Mouse (Mus musculus) cerebellum, postnatal 36 days (tissue): ENCODE data around the gene H2-T23.
"Not testable (repeated sequence)": the region's sequence is repeated elsewhere in the genome, so short reads cannot be mapped to it uniquely, and the experiment has no call there.

ENCODE experiments used
- DNase-seq, 2 experiments: peaks; one replicate each; pipeline ENCODE4 v3.0.0; 2021 to 2022; ENCODE audit warnings: mixed read lengths in 2 of 2

H2-T23 gene

DNA sequence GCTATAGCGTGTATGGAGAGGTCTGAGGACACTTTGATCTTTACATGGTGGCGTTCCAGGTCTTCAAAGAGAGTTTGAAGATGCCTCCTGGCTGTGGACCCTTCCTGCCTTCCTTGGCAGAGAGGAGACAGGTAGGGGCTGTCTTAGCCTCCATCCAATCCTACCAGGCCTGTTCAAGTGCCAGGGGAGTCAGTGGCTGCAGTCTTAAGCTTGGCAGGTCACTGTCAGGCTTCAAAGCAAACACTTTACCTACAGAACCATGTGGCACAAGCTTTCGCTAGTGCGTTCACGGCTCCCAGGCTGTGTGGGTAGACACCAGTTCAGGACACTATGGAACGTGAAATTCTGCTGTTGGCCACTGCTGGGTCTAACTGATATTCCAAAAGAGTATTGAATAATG is 9.7 kb downstream of the H2-T23 start:
- no peak for DNase-seq

DNA sequence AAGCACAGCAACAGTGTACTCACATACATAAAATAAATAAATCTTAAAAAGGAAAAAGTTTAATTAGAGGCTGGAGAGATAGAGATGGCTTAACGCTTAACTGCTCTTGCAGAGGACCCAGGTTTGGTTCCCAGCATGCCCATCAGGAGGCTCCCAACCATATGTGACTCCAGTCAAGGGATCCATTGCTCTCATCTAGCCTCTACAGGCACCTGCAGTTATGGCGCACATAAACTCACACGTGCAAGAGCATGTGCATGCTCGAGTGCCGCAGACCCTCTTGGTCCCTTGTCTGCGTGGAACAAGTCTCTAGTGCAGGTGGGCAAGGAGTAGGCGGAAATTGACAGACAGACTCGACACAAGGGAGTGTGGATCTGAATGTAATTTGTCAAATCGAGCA is 10.6 kb downstream of the H2-T23 start:
- no peak for DNase-seq

DNA sequence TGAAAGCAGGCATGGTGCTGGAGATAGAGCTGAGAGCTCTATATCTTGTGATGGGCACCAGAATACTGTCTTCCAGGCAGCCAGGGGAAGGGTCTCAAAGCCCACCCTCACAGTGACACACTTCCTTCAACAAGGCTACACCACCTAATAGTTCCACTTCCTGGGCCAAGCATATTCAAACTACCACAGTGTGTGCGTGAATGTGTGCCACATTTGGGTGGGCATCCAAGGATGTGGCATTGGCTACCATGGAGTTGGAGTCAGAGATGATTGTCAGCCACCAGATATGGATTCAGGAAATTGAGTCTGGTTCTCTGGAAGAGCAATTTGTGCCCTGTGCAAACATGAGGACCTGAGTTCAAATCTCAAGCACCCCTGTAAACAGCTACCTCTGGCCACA is 11.3 kb downstream of the H2-T23 start:
- no peak for DNase-seq

DNA sequence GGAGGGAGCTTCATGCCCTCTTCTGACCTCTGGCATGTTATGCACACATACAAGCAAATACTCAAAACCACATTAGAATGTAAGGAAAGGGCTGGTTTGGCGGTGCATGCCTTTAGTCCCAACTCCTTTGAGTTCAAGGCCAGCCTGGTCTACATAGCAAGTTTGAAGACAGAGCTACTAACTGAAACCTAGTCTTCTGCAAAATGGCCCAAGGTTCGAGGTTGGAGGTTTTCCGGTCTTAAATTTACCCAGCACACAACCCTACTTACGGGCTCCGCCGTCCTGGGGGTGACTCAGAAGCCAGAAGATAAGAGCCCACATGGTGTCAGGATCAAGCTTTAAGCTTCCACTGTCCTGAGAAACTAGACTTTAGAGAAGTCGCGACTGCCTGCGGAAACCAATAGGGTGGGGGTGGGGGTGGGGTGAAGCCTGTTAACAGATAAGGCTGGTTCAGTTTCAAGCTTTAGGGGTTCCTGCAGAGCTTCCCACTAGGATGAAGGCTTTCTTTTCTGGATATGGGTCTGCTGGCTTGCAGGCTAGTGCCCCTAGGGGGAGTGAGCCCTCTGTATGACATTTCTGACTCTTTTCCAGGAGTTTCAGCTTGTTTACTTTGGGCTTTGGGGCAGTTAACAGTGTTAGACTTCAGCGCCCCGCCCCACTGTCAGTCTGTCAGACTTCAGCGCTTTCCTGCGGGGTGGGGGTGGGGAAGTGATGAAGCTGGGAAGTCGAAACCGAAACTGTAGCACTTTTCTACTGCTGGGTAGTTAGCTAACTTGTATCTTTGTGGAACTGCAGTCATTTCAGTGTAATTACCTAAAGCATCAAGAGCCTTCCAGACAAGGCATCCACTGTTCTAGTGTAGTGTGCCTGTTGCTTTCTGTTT is 12.2 kb downstream of the H2-T23 start, which contains the start of gene H2-T24:
Gene H2-T24 (minus strand): TSS at position 370 of the 883 bp plus-strand sequence.
- DNase-seq, result no peak

DNA sequence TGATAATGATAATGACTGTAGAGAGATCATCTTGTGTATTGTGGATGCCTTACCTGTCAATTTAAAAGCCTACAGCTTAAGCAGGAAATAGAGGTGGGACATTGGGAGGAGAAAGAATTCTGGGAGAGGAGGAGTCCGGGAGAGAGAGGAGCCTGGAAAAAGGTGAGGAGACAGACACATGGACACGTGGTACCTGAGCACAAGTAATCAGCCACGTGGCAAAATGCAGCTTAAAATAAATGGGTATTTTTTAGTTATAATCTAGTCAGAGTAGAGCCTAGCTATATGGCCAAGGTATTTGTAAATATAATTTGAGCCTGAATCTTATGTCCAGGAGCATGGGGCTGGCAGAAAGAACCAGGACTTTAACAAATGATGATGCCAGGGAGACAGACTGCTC is 13.1 kb downstream of the H2-T23 start:
- no peak for DNase-seq

DNA sequence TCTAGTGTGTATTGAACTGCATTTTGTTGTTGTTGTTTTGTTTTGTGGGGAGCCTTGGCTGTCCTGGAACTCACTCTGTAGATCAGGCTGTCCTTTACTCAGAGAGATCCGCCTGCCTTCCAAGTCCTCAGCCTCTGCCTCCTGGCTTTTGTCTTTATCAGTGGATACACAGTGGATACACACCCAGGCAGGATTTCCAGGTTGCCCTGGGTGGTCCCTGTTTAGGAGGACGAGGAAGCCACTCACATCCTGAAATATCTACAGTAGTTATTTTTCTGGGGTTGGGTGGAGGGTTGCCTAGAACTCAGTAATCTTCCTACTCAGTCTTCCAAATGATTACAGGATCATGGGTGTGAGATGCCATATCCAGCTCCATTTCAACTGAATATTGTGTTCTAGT is 13.7 kb downstream of the H2-T23 start:
- no peak for DNase-seq

DNA sequence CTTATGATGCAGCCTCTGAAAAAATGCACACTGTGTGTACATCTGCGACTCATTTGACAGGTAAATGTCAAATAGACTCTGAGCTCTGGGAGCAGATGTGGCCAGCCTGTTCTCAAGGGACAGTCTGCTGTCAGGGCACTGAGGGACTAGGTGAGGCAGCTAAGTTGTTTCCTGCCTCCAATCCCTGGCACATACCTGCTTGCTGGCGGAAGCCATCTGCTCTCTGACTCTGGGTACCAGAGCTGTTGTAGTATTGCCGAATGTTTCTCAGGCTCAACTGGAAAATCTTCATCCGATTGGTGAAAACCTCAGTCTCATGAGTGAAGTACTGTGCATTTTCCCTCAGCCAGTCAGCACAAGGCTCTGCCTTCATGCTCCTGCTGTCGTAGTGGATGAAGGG is 15.6 kb downstream of the H2-T23 start:
- peak in 1 of 2 experiments; percentile 29 for DNase-seq

DNA sequence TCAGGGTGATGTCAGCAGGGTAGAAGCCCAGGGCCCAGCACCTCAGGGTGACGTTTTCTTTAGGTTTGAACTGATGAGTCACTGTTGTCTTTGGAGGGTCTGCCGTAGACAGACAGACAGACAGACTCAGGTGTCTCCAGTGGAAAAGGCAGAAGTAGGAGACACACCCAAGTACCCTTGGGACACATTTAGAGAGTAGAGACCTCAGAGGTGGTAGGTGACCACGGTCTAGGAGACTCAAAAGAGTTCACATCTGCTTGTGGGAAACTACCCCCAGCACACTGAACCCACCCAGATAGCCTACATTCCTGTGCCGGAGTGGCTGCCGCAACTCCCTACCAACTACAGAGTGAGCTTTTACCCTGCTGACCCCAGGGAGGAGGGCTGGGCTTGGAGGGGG is 17.7 kb downstream of the H2-T23 start:
- no peak for DNase-seq

DNA sequence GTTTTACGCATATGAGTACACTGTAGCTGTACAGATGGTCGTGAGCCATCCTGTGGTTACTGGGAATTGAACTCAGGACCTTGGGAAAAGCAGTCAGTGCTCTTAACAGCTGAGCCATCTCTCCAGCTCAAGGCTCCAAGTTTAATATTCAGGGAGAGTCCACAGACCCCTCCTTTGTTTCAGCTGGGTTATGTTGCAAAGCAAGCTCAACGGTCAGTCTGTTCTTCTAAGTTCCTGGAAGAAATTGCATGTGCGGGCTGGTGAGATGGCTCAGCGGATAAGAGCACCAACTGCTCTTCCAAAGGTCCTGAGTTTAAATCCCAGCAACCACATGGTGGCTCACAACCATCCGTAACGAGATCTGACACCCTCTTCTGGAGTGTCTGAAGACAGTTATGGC is 28.2 kb downstream of the H2-T23 start:
- DNase-seq, result not testable (repeated sequence)

DNA sequence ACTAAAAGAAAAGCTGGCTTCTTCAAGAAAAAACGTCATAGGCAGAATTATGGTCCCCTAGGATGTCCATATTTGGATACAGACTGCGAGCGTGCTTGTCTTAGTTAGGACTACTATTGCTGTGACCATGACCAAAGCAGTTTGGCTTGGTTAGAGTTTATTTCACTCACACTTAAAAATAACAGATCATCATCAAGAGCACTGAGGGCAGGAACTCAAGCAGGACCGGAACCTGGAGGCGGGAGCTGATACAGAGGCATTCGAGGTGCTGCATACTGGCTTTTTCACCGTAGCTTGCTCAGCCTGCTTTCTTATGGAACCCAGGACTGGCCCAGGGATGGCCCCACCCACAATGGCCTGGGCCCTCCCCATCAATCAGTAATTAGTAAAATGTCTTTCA is 29.3 kb downstream of the H2-T23 start:
- no peak for DNase-seq

DNA sequence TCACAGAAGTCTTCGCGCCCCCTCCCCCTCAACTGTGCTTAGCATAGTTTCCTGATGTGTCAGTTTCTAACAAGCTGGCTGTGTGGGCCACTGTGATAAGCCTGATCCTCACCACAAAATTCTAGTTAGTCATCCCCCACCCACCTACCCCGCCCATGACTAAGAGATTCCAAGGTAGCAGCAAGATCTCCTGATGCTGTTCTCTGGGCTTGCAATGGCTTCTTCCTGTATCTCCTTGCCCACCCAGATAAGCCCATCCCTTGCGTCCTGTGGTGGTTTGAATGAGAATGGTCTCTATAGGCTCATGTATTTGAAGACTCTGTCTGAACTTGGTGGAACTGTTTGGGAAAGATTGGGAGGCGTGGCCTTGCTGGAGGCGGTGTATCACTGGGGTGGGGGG is 30.7 kb downstream of the H2-T23 start:
- DNase-seq, result no peak

DNA sequence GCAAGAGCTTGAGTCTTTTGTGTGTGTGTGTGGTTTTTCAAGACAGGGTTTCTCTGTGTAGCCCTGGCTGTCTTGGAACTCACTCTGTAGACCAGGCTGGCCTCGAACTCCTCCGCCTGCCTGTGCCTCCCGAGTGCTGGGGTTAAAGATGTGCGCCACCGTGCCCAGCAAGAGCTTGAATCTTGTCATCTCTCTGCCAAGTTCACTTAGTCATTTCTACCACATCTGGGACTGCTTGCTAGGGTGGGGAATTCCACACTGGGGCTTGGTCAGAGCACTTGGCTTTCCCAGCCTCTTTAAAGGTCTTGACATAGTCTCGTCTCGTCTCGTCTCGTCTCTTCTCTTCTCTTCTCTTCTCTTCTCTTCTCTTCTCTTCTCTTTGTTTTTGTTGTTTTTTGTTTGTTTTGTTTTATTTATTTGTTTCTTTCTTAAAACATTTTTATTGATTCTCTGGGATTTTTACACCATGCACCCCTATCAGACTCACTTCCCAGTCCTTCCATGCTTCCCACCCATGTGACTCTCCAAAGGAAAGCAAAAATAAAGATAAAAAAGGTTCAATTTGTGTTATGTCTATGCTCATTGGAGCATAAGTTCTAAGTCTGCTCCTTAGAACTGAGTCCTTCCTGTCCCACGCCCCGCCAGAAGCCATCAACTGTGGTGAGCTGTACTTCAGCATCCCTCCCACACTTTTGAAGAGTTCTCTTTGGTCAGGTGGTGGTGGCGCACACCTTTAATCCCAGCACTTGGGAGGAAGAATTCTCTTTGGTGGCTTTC is 31.3 kb downstream of the H2-T23 start:
- no peak for DNase-seq

DNA sequence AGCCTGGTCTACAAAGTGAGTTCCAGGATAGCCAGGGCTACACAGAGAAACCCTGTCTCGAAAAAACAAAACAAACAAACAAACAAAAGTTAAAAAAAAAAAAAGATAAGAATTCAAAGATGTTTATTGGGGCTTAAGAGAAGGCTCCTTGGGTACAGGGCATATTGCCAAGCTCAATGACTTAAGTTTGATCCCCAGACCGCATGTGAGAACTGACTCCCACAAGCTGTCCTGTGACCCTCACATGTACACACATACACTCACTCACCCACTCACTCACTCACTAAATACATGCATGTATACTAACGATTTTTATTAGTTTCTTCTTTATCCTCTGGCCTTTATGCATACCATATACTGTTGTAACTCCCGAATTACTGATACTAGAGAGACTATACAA is 32.3 kb downstream of the H2-T23 start:
- no peak for DNase-seq

DNA sequence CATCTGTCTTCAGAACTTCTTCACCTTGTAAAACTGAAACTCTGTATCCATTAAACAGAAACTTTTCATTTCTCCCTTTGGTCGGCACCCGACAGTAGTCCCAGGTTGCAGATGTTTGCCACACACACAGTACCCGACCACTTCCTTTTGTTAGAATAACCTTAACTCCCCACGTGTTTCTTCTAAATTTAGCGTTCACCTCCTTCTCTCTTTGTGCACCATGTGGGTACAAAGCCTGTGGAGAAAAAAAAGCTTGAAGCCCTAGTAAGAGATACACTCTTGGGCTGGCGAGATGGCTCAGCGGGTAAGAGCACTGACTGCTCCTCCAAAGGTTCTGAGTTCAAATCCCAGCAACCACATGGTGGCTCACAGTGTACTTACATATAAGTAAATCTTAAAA is 33.3 kb downstream of the H2-T23 start:
- no peak for DNase-seq

DNA sequence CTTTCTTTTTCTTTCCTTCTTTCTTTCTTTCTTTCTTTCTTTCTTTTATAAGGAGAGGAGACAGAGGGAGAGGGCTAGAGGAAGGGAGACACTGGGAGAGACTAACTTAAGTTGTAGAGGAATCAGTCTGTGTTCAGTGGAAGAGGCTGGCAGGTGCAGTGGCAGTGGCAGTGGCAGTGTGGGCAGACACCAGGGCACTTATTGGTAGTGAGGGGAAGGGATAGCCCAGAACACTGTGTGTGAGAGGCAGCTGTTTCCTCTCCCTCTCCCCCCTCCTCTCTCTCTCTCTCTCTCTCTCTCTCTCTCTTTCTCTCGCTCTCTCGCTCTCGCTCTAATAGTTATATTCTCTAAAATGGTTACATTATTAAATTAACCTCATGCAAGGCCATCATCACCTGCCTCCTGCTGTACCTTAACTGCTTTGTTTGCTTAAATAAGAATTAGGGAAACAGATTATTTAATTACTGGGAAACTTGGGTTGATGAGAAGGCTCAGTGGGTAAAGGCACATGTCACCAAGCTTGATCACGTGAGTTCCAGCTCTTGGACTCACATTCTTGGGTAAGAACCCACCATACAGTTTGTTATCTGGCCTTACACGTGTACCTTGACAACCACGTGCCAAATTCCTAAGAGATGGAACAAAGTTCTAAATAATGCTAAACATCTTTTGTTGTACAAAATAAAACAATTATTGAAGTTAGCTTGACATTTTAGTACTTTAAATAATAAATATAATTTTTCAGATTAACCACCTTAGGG is 33.9 kb downstream of the H2-T23 start:
- DNase-seq, result no peak

DNA sequence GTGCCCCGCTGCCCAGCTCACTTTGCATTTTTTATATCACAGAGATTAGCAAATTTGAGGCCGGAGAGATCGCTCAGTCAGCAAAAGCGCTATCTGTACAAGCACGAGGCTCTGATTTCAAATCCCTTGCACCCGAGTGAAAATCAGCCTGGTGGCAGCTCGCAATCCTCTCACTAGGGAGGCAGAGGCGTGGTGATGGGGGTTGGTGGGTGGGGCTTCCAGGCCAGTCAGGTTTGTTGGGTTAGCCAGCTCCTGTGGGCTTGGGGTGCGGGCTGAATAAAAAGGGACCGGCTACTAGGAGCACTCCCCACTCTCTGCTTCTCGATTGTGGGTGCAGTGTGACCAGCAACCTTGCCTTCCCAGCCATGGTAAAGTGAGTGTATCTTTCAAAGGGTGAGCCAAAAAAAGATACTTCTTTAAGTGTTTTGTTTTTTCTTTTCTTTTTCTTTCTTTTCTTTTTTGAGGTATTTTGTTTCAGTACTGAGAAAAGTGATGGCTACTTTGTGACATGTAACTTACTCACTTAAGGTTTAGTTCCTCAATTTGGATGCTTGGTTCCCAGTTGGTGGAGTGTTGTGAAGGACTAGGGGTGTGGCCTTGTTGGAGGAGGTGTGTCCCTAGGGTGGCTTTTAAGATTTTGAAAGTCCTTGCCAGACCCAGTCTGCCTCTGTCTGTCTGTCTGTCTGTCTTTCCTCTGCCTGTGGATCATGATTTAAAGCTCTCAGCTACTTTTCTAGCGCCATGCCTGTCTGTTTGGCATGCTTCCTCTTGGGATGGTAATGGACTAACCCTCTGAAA is 34.7 kb downstream of the H2-T23 start:
- no peak for DNase-seq

DNA sequence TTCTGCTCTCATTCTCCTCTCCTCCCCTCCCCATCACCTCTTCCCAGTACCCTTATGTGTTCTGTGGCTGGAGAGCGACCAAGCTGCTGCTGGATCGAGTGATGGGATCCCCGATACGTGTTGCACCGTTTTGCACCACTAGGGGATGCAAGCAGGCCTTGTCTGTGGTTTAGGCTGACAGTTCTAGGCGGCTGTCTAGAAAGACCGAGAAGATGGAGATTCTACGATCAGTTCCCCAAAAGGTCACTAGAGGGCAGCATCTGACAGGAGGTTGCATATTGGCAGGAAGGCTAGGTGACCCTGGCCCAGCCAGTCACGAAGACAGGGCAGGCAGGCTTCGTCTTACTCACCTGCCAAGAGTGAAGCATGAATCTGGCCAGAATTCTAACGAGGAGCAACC is 35.7 kb downstream of the H2-T23 start:
- peak; percentile 93 to 99 for DNase-seq

DNA sequence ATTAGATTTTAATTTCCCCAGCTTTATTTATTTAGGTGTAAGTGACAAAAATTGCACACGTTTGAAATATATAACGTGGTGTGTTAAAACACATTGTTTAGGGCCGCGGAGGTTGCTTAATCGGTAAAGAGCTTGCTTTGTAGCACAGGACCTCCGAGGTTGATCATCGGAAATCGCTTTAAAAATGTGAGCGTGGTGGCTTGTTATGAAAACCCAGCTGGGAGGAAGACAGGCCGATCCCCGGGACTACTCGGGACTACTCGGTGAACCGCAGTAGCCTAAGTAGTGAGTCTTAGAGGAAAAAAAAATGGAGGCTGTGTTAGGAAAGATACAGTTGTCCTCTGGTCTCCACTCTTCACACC is 37.8 kb downstream of the H2-T23 start:
- DNase-seq, result no peak

DNA sequence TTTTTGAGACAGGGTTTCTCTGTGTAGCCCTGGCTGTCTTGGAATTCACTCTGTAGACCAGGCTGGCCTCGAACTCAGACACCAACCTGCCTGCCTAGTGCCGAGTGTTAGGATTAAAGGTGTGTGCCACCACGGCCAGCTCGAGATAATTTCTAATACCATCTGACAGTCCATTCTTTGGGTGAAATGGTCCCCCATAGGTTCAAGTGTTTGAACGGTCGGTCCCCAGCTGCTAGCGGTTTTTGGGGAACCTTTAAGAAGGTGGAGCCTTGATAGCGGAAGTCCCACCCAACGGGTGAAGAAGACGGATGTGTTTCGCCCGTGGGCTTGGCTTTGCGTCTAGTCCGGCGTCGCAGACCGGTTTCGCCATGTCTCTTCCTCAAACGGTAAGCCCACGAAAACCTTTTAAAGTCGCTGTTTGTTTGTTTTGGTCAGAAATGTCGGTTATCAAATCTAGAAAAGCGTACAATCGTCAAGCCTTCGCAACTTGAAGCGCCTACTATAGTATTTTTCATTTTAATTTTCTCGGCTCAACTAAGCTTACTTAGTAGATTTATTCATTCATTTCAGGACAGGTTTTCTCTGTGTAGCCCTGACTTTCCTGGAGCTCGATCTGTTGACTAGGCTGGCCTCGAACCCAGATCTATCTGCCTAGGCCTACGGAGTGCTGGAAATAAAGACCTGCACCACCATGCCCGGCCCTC is 38.3 kb downstream of the H2-T23 start:
- DNase-seq, result peak; percentile 78 to 79

DNA sequence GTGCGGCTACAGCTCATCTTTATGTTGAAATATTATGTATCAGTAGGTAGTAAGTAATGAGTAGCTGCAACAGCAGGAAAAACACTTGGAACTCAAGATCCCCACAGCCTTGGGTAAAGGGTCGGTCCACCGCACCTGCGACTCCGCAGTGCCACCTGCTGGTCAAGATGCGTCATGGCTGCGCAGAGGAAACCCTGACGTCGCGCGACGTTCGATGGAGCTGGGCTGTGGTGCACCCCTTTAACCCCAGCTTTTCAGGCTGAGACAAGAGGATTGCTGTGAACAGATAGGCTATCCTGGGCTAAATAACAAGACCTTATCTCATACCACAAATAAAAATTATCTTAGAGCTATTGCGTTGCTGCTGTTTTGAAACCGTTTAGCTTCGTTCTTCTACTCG is 39.0 kb downstream of the H2-T23 start:
- peak; percentile 79 to 80 for DNase-seq

DNA sequence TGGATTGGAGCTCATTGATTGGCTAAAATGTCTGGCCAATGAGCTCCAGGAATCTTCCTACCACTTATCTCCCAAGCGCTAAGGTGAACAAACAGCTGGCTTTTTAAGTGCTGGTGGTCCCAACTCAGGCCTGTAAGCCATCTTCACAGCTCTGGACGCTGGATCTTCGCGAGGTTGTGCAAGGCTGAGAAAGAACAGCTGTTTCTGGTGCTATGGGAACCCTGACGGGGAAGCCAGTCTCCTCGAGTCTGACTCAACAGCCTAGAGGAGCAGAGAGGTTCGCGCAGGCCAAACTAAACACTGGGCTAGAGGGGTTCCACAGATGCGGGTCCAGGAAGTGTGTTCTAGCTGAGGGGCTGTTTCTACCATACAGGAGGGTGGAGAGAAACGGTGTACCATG is 40.9 kb downstream of the H2-T23 start:
- no peak for DNase-seq

DNA sequence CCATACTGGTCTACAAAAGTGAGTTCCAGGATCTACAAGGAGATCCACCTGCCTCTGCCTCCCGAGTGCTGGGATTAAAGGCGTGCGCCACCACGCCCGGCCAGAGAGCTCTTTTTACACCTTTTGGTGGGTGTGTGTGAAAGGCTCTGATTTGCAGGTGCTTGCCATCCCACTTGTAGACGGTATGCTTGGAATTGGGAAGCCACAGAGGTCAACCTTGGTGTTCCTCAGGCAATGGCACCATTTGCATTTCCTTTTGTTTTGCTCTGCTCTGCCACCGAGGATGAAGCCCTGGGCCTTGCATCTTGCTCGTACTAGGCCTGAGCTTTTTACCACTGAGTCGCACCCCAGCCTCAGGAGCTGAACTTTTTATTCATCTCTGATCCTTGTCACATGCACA is 50.9 kb downstream of the H2-T23 start:
- no peak for DNase-seq
